Mouse (Mus musculus) layer of hippocampus, adult 8-10 months (tissue): ENCODE measurements at regions not wholly inside any gene's neighbourhood (a gene's known extent, or its start where the extent isn't known, plus 50 kb on each side); places are given as distances from the start of the nearest gene placed in this dataset.
"Not testable (repeated sequence)": the region's sequence is repeated elsewhere in the genome, so short reads cannot be mapped to it uniquely, and the experiment has no call there.

ENCODE experiments used
- DNase-seq, 2 experiments: peaks; one replicate each; pipeline ENCODE4 v3.0.0; 2022; ENCODE audit warnings: low spot score in 2 of 2

- DNase-seq = no peak
Observed at GRCm38 (mm10) chr10:15321480-15321879, 603.5 kb upstream of the Gje1 start.

GRCm38 (mm10) chr10:15317017-15317607 lies 599.1 kb upstream of the Gje1 start:
- DNase-seq = no peak

- no peak for DNase-seq
Observed at GRCm38 (mm10) chr10:15310650-15311049, 592.6 kb upstream of the Gje1 start.

GRCm38 (mm10) chr10:15305811-15306473 lies 587.9 kb upstream of the Gje1 start:
- no peak for DNase-seq

- DNase-seq = peak; percentile 45 to 73
Observed at GRCm38 (mm10) chr10:15300199-15301085, 582.4 kb upstream of the Gje1 start.

- no peak for DNase-seq
Observed at GRCm38 (mm10) chr10:15299331-15300198, 581.6 kb upstream of the Gje1 start.

- no peak for DNase-seq
Observed at GRCm38 (mm10) chr10:15297257-15297656, 579.2 kb upstream of the Gje1 start.

GRCm38 (mm10) chr10:15294125-15294524 lies 576.1 kb upstream of the Gje1 start:
- no peak for DNase-seq

- DNase-seq = not testable (repeated sequence)
Observed at GRCm38 (mm10) chr10:15263337-15263736, 545.3 kb upstream of the Gje1 start.

- DNase-seq = not testable (repeated sequence)
Observed at GRCm38 (mm10) chr10:15262282-15262681, 544.3 kb upstream of the Gje1 start.

- no peak for DNase-seq
Observed at GRCm38 (mm10) chr10:15249402-15250086, 531.5 kb upstream of the Gje1 start.

- no peak for DNase-seq
Observed at GRCm38 (mm10) chr10:15248899-15249298, 530.9 kb upstream of the Gje1 start.

GRCm38 (mm10) chr10:15244376-15245262 lies 526.6 kb upstream of the Gje1 start:
- no peak for DNase-seq

GRCm38 (mm10) chr10:15243460-15243859 lies 525.4 kb upstream of the Gje1 start:
- DNase-seq = no peak

GRCm38 (mm10) chr10:15218883-15219282 lies 500.9 kb upstream of the Gje1 start:
- DNase-seq = no peak

- no peak for DNase-seq
Observed at GRCm38 (mm10) chr10:15179585-15179984, 461.6 kb upstream of the Gje1 start.

GRCm38 (mm10) chr10:15174421-15174820 lies 456.4 kb upstream of the Gje1 start:
- DNase-seq = no peak

- no peak for DNase-seq
Observed at GRCm38 (mm10) chr10:15172558-15172957, 454.5 kb upstream of the Gje1 start.

GRCm38 (mm10) chr10:15140703-15141102 lies 422.7 kb upstream of the Gje1 start:
- DNase-seq = no peak
